Mouse (Mus musculus) adrenal gland (tissue): ENCODE measurements around the gene Gal3st4.

Experiments
- intact Hi-C: fragments of 180-260 bp; cut with DNase I; formaldehyde crosslinking; loops from one replicate; pipeline ENCODE4 v1.15.1; 2025
- long read RNA-seq, 2 experiments: library from polyadenylated mRNA; unstranded; transcript quantifications; one replicate each; pipeline ENCODE4 v2.0.0; 2020; ENCODE audit warnings: borderline replicate concordance in 1 of 2; ENCODE audit not compliant: insufficient replicate concordance in 1 of 2

Gal3st4 gene
- long read RNA-seq, experiment 1: 0 reads
- long read RNA-seq, experiment 2: 0 reads

GRCm38 (mm10) chr5:138272409-138272923 lies at the start of gene Gal3st4:
Gene Gal3st4, minus strand, starts transcription at chr5:138272840.
- intact Hi-C loops: no loop called here

GRCm38 (mm10) chr5:138312795-138313194 lies 40.2 kb upstream of the Gal3st4 start:
- intact Hi-C loops: no loop called here

- intact Hi-C loops: no loop called here
Measured at GRCm38 (mm10) chr5:138299613-138300012, 27.0 kb upstream of the Gal3st4 start.

- intact Hi-C loops: no loop called here
Measured at GRCm38 (mm10) chr5:138294158-138294557, 21.5 kb upstream of the Gal3st4 start.

GRCm38 (mm10) chr5:138291638-138292037 lies 19.0 kb upstream of the Gal3st4 start:
- intact Hi-C loops: no loop called here

GRCm38 (mm10) chr5:138287861-138288260 lies 15.2 kb upstream of the Gal3st4 start:
- intact Hi-C loops: no loop called here

- intact Hi-C loops: no loop called here
Measured at GRCm38 (mm10) chr5:138283540-138283939, 10.9 kb upstream of the Gal3st4 start.

GRCm38 (mm10) chr5:138281798-138282197 lies 9.2 kb upstream of the Gal3st4 start:
- intact Hi-C loops: no loop called here

GRCm38 (mm10) chr5:138280829-138281228 lies 8.2 kb upstream of the Gal3st4 start:
- intact Hi-C loops: no loop called here

- intact Hi-C loops: no loop called here
Measured at GRCm38 (mm10) chr5:138280425-138280768, 7.8 kb upstream of the Gal3st4 start.

GRCm38 (mm10) chr5:138279585-138280424 lies 7.2 kb upstream of the Gal3st4 start, which contains the start of the genes Gm43720, Gpc2 and Stag3:
Gene Gm43720, minus strand, starts transcription at chr5:138279958.
Gene Gpc2, minus strand, starts transcription at chr5:138280005.
Gene Stag3, plus strand, starts transcription at chr5:138280240.
- intact Hi-C loops: no loop called here

- intact Hi-C loops: no loop called here
Measured at GRCm38 (mm10) chr5:138277994-138278393, 5.4 kb upstream of the Gal3st4 start.

- intact Hi-C loops: no loop called here
Measured at GRCm38 (mm10) chr5:138275216-138276050, 2.8 kb upstream of the Gal3st4 start.

- intact Hi-C loops: no loop called here
Measured at GRCm38 (mm10) chr5:138274186-138274585, 1.5 kb upstream of the Gal3st4 start.

GRCm38 (mm10) chr5:138271232-138271631 lies 1.4 kb downstream of the Gal3st4 start:
- intact Hi-C loops: no loop called here

GRCm38 (mm10) chr5:138268980-138269379 lies 3.7 kb downstream of the Gal3st4 start:
- intact Hi-C loops: loop anchor here (10.0 kb wide), 1 partner anchor 176 kb away; the partner anchor contains the start of gene Zfp157

GRCm38 (mm10) chr5:138267114-138267513 lies 5.5 kb downstream of the Gal3st4 start:
- intact Hi-C loops: loop anchor here (10.0 kb wide), 1 partner anchor 178 kb away; the partner anchor contains the start of gene Zfp157

- intact Hi-C loops: loop anchor here (10.0 kb wide), 1 partner anchor 179 kb away; the partner anchor contains the start of gene Zfp157
Measured at GRCm38 (mm10) chr5:138265712-138266111, 6.9 kb downstream of the Gal3st4 start.

- intact Hi-C loops: loop anchor here (10.0 kb wide), 1 partner anchor 181 kb away; the partner anchor contains the start of gene Zfp157
Measured at GRCm38 (mm10) chr5:138264207-138264578, 8.4 kb downstream of the Gal3st4 start.

- intact Hi-C loops: loop anchor here (10.0 kb wide), 1 partner anchor 181 kb away; the partner anchor contains the start of gene Zfp157
Measured at GRCm38 (mm10) chr5:138263260-138264206, 9.1 kb downstream of the Gal3st4 start, which contains the start of gene BC037034. Gene BC037034, minus strand, starts transcription at chr5:138264033.
